Mouse (Mus musculus) kidney, postnatal 0 days (tissue): ENCODE measurements around the gene Zfp668. TPM values are rescaled to one million over a fixed set of nuclear protein-coding genes. Genes with fewer than 3 reads are reported as not detected.

Source experiments
- ATAC-seq: fragments of 200-750 bp; cut with Nextera tagmentation; replicated peaks from 2 replicates; pipeline ENCODE4 v1.8.0; 2017; ENCODE audit warnings: low read depth, moderate number of reproducible peaks, moderate TSS enrichment, moderate library complexity; ENCODE audit not compliant: low FRiP score
- DNase-seq: peaks from one replicate; pipeline ENCODE4 v3.0.0-alpha.2; 2016; ENCODE audit warnings: low spot score
- H3K27ac ChIP-seq: fragments of 300-500 bp; sonication (generic); 2 replicates; pipeline ENCODE4 v1.5.1; 2014; ENCODE audit warnings: mild to moderate bottlenecking
- H3K27me3 ChIP-seq: fragments of 300-500 bp; sonication (generic); 2 replicates; pipeline ENCODE4 v1.6.1; 2014; ENCODE audit warnings: low read length, mixed read lengths; ENCODE audit not compliant: insufficient read depth
- H3K36me3 ChIP-seq: fragments of 300-500 bp; sonication (generic); 2 replicates; pipeline ENCODE4 v1.6.1; 2014; ENCODE audit warnings: low read length, mixed read lengths; ENCODE audit not compliant: insufficient read depth
- H3K4me1 ChIP-seq: fragments of 300-500 bp; sonication (generic); replicated peaks from 2 replicates; pipeline ENCODE4 v1.6.1; 2014; ENCODE audit warnings: antibody characterized with exemption, low read length, mixed read lengths; ENCODE audit not compliant: insufficient read depth
- H3K4me2 ChIP-seq: fragments of 300-500 bp; sonication (generic); 2 replicates; pipeline ENCODE4 v1.6.1; 2014; ENCODE audit warnings: mild to moderate bottlenecking, low read length, moderate library complexity, mixed read lengths
- H3K4me3 ChIP-seq: fragments of 300-500 bp; sonication (generic); replicated peaks from 2 replicates; pipeline ENCODE4 v1.5.1; 2014; ENCODE audit warnings: low read depth, low read length
- H3K9ac ChIP-seq: fragments of 300-500 bp; sonication (generic); 2 replicates; pipeline ENCODE4 v1.6.1; 2014; ENCODE audit warnings: low read depth, low read length
- H3K9me3 ChIP-seq: fragments of 300-500 bp; sonication (generic); replicated peaks from 2 replicates; pipeline ENCODE4 v1.6.1; 2016; ENCODE audit warnings: low read length, inconsistent platforms, mixed read lengths
- CTCF ChIP-seq: IDR thresholded peaks from 2 replicates; pipeline ENCODE4 v1.5.1; 2016; ENCODE audit warnings: antibody characterized with exemption, low read depth, mild to moderate bottlenecking, moderate library complexity
- WGBS: fragments of 180-500 bp; shearing (Covaris S2); extraction: QIAGEN DNeasy Blood & Tissue Kit; methylation state at CpG from one replicate; pipeline ENCODE4 v1.1.7; 2014; 5-methylcytosine and 5-hydroxymethylcytosine counted together
- polyA plus RNA-seq: library from polyadenylated mRNA; unstranded; fragments of >200 nt; fragmentation: Nextera tagmentation; extraction: Ambion mirVana; gene quantifications from 2 replicates; pipeline ENCODE4 v1.2.1, GENCODE M21; 2015

Gene Zfp668
- polyA plus RNA-seq, 1 experiment from 2014 or later, result 12.5 TPM

DNA sequence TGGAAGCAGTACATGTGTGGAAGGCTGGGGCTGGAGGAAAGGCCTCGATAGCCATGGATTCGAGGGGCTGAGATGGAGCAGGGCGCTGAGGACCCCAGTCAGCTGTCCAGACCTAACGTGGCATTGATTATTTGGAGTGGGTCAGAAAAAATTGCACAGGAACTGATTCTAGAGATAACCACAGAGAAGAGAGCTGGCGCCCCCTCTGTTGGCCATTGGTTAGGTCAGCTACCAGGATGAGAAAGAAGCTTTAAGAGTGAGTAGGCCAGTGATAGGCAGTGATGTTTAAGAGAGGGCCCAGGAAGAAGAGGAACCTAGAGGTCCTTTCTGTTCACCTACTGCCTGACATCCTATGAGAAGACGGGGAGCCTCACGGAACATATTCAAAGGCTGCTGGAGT, 42.7 kb upstream of the Zfp668 start:
- 0 out of 2 replicates have a peak, but pooled peaks cover under 1% of the 10 kb centered on the region for H3K4me1 ChIP-seq
- WGBS, result 77% methylated on average over 7 of the region's 7 CpGs
- TF ChIP-seq CTCF, result peak; percentile 58
- H3K4me2 ChIP-seq, result no peak overlapping the region
- ATAC-seq (no peak), DNase-seq (peak; percentile 63)
- H3K9ac ChIP-seq, result no peak overlapping the region
- no peak overlapping the region for H3K4me3 ChIP-seq
- H3K9me3 ChIP-seq, result no peaks in the 10 kb centered on the region
- peaks cover 16% of the 10 kb centered on the region; the same call in 1 of the 2 replicates for H3K36me3 ChIP-seq
- no peaks in the 10 kb centered on the region for H3K27me3 ChIP-seq
- no peak overlapping the region for H3K27ac ChIP-seq

DNA sequence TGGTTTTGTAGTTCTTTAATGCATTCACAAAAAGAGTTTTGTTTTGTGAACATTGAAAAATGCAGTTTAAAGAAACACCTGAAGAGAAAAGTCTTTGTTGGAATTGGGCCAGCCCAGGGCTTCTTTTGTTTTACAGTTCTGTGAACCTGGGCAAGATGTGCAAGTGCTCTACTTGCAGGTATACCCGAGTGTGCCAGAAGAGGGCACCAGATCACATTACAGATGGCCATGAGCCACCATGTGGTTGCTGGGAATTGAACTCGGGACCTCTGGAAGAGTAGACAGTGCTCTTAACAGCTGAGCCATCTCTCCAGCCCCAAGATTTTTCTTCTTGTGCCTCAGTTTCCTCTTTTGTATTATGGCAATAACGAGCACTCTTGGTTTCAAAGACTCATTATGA, 41.6 kb upstream of the Zfp668 start:
- H3K4me2 ChIP-seq, result no peak overlapping the region
- no peaks in the 10 kb centered on the region for H3K27me3 ChIP-seq
- no peak overlapping the region for H3K4me3 ChIP-seq
- no peaks in the 10 kb centered on the region for H3K9me3 ChIP-seq
- H3K9ac ChIP-seq, result no peak overlapping the region
- TF ChIP-seq CTCF, result peak; percentile 72
- no peak for DNase-seq
- 0 out of 2 replicates have a peak, but pooled peaks cover 2% of the 10 kb centered on the region for H3K4me1 ChIP-seq
- WGBS, result 56% methylated on average over 3 of the region's 3 CpGs
- no peak overlapping the region for H3K27ac ChIP-seq
- no peak for ATAC-seq
- H3K36me3 ChIP-seq, result peaks cover 8% of the 10 kb centered on the region; the same call in 1 of the 2 replicates

DNA sequence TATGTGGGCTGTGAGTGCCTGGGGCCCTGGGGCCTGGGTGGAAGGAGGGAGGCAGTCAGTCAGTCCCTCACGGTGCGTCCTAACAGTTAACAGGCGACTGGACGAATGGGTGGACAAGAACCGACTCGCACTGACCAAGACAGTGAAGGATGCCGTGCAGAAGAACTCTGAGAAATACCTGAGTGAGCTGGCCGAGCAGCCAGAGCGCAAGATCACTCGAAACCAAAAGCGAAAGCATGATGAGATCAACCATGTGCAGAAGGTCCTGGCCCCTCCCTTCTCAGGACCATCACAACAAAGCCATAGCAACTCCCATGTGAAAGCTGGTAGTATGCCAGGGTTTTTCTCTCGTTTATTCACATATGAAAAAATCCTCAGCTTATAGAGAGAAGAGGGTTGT, 38.7 kb upstream of the Zfp668 start:
- WGBS, result 91% methylated on average over 12 of the region's 12 CpGs
- H3K4me3 ChIP-seq, result no peak overlapping the region
- TF ChIP-seq CTCF, result no peak
- no peak for ATAC-seq
- no peaks in the 10 kb centered on the region for H3K9me3 ChIP-seq
- H3K4me2 ChIP-seq, result no peak overlapping the region
- peaks cover 7% of the 10 kb centered on the region; the same call in 1 of the 2 replicates for H3K36me3 ChIP-seq
- no peaks in the 10 kb centered on the region for H3K27me3 ChIP-seq
- no peak overlapping the region for H3K9ac ChIP-seq
- H3K27ac ChIP-seq, result no peak overlapping the region
- 0 out of 2 replicates have a peak, but pooled peaks cover 6% of the 10 kb centered on the region for H3K4me1 ChIP-seq
- no peak for DNase-seq

DNA sequence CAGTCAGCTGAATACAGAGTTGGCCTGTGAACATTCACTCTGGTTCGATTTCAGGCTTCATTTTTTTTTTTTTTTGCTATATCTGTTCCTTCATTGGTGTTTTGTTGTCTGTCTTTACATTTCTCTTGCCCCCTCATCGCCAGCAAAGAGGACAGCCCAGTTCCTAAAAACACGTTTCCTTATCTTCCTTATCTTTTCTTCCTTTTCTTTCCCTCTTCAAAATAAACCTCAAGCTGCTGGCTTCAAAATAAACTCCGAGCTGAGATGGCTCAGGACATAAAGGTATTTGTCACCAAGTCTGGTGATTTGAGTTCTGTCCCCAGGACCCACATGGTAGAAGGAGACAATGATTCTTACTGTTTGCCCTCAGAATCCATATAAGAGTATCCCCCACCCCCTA, 36.3 kb upstream of the Zfp668 start:
- H3K4me3 ChIP-seq, result peak overlapping the region; percentile 78
- no peak for ATAC-seq
- H3K9me3 ChIP-seq, result no peaks in the 10 kb centered on the region
- peak overlapping the region; percentile 84; the same call in 1 of the 2 replicates for H3K27ac ChIP-seq
- H3K4me2 ChIP-seq, result peak overlapping the region; percentile 66
- DNase-seq, result no peak
- H3K27me3 ChIP-seq, result no peaks in the 10 kb centered on the region
- 0 out of 2 replicates have a peak, but pooled peaks cover 6% of the 10 kb centered on the region for H3K4me1 ChIP-seq
- peaks cover 15% of the 10 kb centered on the region for H3K36me3 ChIP-seq
- no peak for TF ChIP-seq CTCF
- 27% methylated on average over 4 of the region's 4 CpGs for WGBS
- H3K9ac ChIP-seq, result peak overlapping the region; percentile 67

DNA sequence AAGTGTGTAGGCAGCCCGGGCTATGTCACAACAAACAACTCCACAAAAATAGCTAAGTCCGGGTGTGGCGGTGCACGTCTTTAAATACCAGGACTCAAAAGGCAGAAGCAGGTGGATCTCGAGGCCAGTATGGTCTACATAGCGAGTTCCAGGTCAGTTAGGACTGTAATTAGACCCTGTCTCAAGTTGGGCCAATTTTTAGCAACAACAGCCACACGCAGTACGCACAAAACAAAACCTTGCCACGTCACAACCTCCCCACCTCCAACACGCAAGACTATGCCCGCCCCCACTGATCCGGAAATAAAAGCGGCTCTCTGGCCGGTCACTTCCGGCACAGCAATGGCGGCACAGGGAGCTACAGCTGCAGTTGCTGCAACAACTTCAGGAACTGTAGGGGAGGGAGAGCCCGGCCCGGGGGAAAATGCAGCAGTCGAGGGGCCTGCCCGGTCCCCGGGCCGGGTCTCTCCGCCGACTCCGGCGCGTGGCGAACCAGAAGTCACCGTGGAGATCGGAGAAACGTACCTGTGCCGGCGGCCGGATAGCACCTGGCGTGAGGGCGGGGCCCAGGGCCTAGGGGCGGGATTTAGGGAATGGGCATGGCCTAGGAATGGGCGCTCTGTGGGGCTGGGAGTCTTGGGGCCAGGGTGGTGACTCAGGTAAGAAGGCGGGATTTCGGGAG, 35.7 kb upstream of the Zfp668 start, which contains the start of gene Kat8:
Gene Kat8, plus strand, starts transcription at position 327 of the 682 bp plus-strand sequence.
- DNase-seq, result peak; percentile 97
- Histone ChIP-seq H3K4me2 (peak within 1 kb of the TSS; percentile 66), H3K4me1 (0 out of 2 replicates have a peak, but pooled peaks cover 6% of the 10 kb centered on the region), H3K9ac (peak within 1 kb of the TSS; percentile 67), H3K27ac (peak within 1 kb of the TSS; percentile 84), H3K36me3 (peaks cover 20% of the 10 kb centered on the region), H3K27me3 (no peaks in the 10 kb centered on the region), H3K4me3 (peak within 1 kb of the TSS; percentile 78), H3K9me3 (no peaks in the 10 kb centered on the region)
- no peak for TF ChIP-seq CTCF
- under 1% methylated on average over 40 of the region's 40 CpGs for WGBS
- peak; percentile 94 for ATAC-seq

DNA sequence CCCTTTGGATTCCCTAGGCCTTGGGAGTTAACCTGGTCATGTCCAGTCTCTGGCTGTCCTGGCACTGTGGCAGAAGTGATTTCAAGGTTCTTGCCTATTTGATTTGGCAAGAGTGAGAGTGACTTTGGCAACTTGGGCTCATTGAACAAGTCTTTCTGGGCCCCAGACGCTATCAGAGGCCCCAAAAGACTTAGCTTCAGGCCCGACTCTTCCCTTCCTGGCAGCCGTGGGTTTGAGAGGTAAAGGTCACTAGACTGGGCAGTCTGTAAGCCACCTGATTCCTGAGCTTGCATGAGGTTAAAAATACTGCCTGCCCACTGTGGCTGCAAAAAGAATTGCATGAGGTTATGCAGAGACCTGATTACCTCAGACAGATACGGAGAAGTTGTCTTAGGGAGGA, 32.0 kb upstream of the Zfp668 start:
- Histone ChIP-seq H3K27me3 (no peaks in the 10 kb centered on the region), H3K9ac (no peak overlapping the region), H3K27ac (no peak overlapping the region), H3K9me3 (no peaks in the 10 kb centered on the region), H3K4me3 (no peak overlapping the region), H3K4me1 (0 out of 2 replicates have a peak, but pooled peaks cover 10% of the 10 kb centered on the region), H3K4me2 (no peak overlapping the region), H3K36me3 (peaks cover 24% of the 10 kb centered on the region)
- DNase-seq (no peak), ATAC-seq (no peak)
- TF ChIP-seq CTCF, result no peak
- WGBS, result 79% methylated on average over 4 of the region's 4 CpGs
